Mouse (Mus musculus) ES-Bruce4 (cell line): ENCODE results near the gene Usp6nl. TPM values are rescaled to one million over a fixed set of nuclear protein-coding genes. Genes with fewer than 3 reads are reported as not detected.

ENCODE experiments used
- H3K27ac ChIP-seq: 2 replicates; pipeline ENCODE4 v1.5.1; 2012; ENCODE audit warnings: low read length, inconsistent platforms; ENCODE audit not compliant: insufficient read depth
- H3K27me3 ChIP-seq: 2 replicates; pipeline ENCODE4 v1.6.1; 2012; ENCODE audit warnings: mild to moderate bottlenecking, low read length, inconsistent platforms; ENCODE audit not compliant: control insufficient read depth, poor library complexity, insufficient read depth, severe bottlenecking
- H3K36me3 ChIP-seq: 2 replicates; pipeline ENCODE4 v1.6.1; 2012; ENCODE audit warnings: inconsistent platforms, mild to moderate bottlenecking, low read length, moderate library complexity; ENCODE audit not compliant: control insufficient read depth, poor library complexity, insufficient read depth, severe bottlenecking
- H3K4me1 ChIP-seq: one replicate; pipeline ENCODE4 v1.8.1; 2011; ENCODE audit warnings: low read length; ENCODE audit not compliant: control insufficient read depth, insufficient read depth
- H3K4me3 ChIP-seq: 2 replicates; pipeline ENCODE4 v1.5.1; 2011; ENCODE audit warnings: low read depth, mild to moderate bottlenecking, low read length
- H3K9ac ChIP-seq: 2 replicates; pipeline ENCODE4 v1.6.1; 2012; ENCODE audit warnings: low read depth, mild to moderate bottlenecking, inconsistent platforms; ENCODE audit not compliant: poor library complexity, severe bottlenecking
- H3K9me3 ChIP-seq: replicated peaks from 2 replicates; pipeline ENCODE4 v1.6.1; 2012; ENCODE audit warnings: mild to moderate bottlenecking, low read length, inconsistent platforms; ENCODE audit not compliant: control insufficient read depth, poor library complexity, insufficient read depth, severe bottlenecking
- CTCF ChIP-seq: IDR thresholded peaks from one replicate; pipeline ENCODE4 v1.8.1; 2011; ENCODE audit warnings: low read depth, low read length
- EP300 ChIP-seq: IDR thresholded peaks from 2 replicates; pipeline ENCODE4 v1.6.1; 2011; ENCODE audit warnings: low read depth, low read length; ENCODE audit not compliant: insufficient read depth
- POLR2A ChIP-seq: IDR thresholded peaks from one replicate; pipeline ENCODE4 v1.8.1; 2011; ENCODE audit warnings: low read length; ENCODE audit not compliant: insufficient read depth
- polyA plus RNA-seq: library from polyadenylated mRNA; stranded (reverse); fragments of >200 nt; gene quantifications from 2 replicates; pipeline ENCODE4 v1.2.4, GENCODE M21; 2011; ENCODE audit warnings: low read depth; ENCODE audit not compliant: missing spikeins, insufficient read depth, insufficient read length

Gene Usp6nl
- polyA plus RNA-seq, 1 experiment: 29.5 TPM

- H3K9ac ChIP-seq: no peak overlapping the region
Observed at GRCm38 (mm10) chr2:6488489-6489056, 166.1 kb downstream of the Usp6nl start.

GRCm38 (mm10) chr2:6490076-6490475, 167.6 kb downstream of the Usp6nl start:
- Histone ChIP-seq H3K27ac (no peak overlapping the region), H3K27me3 (no peaks in the 10 kb centered on the region), H3K4me3 (no peak overlapping the region), H3K9me3 (no peaks in the 10 kb centered on the region), H3K4me1 (no peaks in the 10 kb centered on the region), H3K9ac (no peak overlapping the region), H3K36me3 (no peaks in the 10 kb centered on the region)
- TF ChIP-seq POLR2A (no peak), EP300 (no peak), CTCF (no peak)

More at GRCm38 (mm10) chr2:6488489-6489056, 166.1 kb downstream of the Usp6nl start:
- TF ChIP-seq POLR2A (no peak), EP300 (no peak), CTCF (no peak)
- Histone ChIP-seq H3K4me3 (no peak overlapping the region), H3K9me3 (no peaks in the 10 kb centered on the region), H3K4me1 (no peaks in the 10 kb centered on the region), H3K27me3 (no peaks in the 10 kb centered on the region), H3K36me3 (no peaks in the 10 kb centered on the region), H3K27ac (no peak overlapping the region)

DNA sequence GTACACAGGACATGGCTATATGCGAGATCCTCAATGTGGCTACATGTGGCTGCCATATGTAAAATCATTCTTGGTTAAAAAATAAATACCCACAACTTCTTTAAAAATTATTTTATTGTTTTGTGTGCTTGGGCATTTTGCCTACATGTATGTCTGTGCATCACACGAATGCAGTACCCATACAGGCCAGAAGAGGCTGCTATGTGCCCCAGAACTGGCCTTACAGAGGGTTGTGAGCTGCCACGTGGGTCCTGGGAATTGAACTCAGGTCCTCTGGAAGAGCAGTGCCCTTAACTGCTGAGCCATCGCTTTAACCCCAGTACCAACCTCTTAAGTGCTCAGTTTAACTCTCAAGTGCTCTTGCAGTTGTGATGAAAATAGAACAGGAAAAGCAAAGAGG, 168.4 kb downstream of the Usp6nl start:
- H3K4me3 ChIP-seq: no peak overlapping the region
- H3K36me3 ChIP-seq: no peaks in the 10 kb centered on the region
- H3K9ac ChIP-seq: no peak overlapping the region
- H3K27ac ChIP-seq: no peak overlapping the region
- H3K9me3 ChIP-seq: no peaks in the 10 kb centered on the region
- no peak for TF ChIP-seq POLR2A
- no peak for TF ChIP-seq EP300
- TF ChIP-seq CTCF: peak; percentile 17
- no peaks in the 10 kb centered on the region for H3K27me3 ChIP-seq
- H3K4me1 ChIP-seq: no peaks in the 10 kb centered on the region

- H3K9ac ChIP-seq: no peak overlapping the region
- no peaks in the 10 kb centered on the region for H3K4me1 ChIP-seq
- H3K4me3 ChIP-seq: no peak overlapping the region
- TF ChIP-seq CTCF: no peak
- TF ChIP-seq POLR2A: no peak
- no peak for TF ChIP-seq EP300
- H3K27ac ChIP-seq: no peak overlapping the region
- H3K9me3 ChIP-seq: no peaks in the 10 kb centered on the region
- no peaks in the 10 kb centered on the region for H3K36me3 ChIP-seq
- no peaks in the 10 kb centered on the region for H3K27me3 ChIP-seq
Observed at GRCm38 (mm10) chr2:6493886-6494285, 171.4 kb downstream of the Usp6nl start.

Other genes with a start within 250 kb of the Usp6nl start
- gene Proser2, start 192.5 kb upstream of the Usp6nl start, polyA plus RNA-seq: 5.2 and 5.9 TPM in 2 replicates
- gene Echdc3, start 109.6 kb upstream of the Usp6nl start, polyA plus RNA-seq: 1.5 TPM in 2 replicates